Mouse (Mus musculus) erythroid progenitor cell, adult 5-6 weeks (primary cell): Measurements from ENCODE around the gene Serpina1b. TPM values are rescaled to one million over a fixed set of nuclear protein-coding genes. Genes with fewer than 3 reads are reported as not detected.
"Not testable (repeated sequence)": the region's sequence is repeated elsewhere in the genome, so short reads cannot be mapped to it uniquely, and the experiment has no call there.

Experiments used
- ATAC-seq: replicated peaks from 2 replicates; pipeline ENCODE4 v1.8.0; 2016; ENCODE audit warnings: moderate number of reproducible peaks, mild to moderate bottlenecking, moderate TSS enrichment, inconsistent platforms; ENCODE audit not compliant: poor library complexity, low FRiP score, severe bottlenecking
- total RNA-seq, 2 experiments: library from RNA; stranded (forward) in 1 of 2; stranded (reverse) in 1 of 2; fragments of 150-400 nt in 1 of 2; fragments of 186-747, 209-891 nt in 1 of 2; gene quantifications; 2 replicates each; pipeline versions ENCODE4 v1.2.3 to v1.2.4; 2015 to 2017; ENCODE audit warnings: low replicate concordance in 2 of 2

Serpina1b gene
- total RNA-seq (2015; ENCODE audit: low replicate concordance) (not detected in 2 replicates), total RNA-seq (2017; ENCODE audit: low replicate concordance) (not detected in 2 replicates)

DNA sequence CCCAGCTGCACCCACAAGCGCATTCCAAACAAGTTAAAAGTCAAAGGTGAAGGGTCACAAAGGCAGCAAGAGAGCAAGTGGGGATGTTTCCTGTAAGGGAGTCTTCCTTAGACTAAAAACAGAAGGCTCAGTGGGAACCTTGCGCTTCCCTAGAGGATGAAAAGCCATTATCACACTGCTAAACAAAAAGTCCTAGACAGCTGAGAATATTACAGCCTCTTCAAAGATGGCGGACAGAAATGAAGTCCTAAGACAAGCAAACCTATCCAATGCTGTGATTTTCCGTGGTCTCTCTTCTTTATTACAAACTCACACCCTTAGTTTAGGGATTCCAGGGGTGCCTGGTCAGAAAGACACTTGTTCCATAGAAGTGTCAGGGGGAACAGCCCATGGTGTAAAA lies at the start of gene Serpina1b:
Gene Serpina1b (minus strand): TSS at position 101 of the 400 bp plus-strand sequence.
- ATAC-seq = not testable (repeated sequence)

DNA sequence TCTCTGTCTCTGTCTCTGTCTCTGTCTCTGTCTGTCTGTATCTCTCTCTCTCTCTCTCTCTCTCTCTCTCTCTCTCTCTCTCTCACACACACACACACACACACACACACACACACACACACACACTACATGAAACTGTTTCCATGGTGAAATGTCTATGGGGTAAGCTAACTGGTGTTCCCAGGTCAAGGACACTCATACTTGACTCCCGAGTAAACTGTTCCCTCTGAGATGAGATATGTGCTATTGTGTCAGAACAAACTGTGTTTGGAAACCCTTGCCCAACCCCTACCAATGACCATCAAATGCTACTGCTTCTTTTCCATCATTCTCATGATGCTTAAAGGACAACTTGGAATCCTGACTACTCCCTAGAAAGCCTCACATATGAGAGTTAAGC lies 36.7 kb upstream of the Serpina1b start:
- ATAC-seq = not testable (repeated sequence)

DNA sequence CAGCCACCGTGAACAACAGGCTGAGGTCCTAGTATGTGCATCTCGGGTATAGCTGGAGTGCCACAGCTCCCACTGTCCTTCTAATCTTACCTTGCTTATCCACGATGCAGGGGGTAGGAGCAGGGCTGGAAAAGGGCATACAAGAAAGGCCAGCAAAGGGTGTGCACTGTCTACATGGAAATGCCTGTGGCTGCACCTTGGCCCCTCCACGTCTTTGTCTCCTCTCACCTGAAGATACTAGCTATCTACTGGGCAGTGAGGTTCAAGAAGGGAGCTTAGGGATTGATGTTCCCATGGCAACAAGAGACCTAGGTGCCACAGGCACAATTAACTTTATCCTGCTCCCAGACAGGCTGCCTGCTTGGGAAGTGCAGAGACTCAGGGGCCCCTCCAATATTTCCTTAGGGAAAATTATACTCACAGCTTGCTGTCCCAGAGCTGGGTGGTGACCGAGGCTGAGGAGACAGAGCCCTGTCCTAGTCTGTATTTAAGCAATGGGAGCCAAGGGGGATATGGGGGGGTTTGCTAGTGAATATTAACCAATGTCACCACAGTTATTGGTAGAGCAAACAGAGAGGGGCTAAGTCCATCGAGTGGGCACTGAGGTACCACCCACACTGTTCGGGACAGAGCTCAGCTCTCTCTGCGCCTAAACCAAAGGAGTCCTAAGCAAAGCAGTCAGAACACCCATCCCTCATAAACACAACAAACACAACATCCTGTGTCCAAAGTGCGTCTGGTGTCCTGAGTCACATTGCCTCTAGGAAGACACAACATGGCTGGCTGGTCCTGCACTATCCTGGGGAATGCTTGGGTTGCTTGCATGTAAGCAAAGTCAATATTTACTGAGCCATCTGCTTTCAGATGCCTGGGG lies 33.2 kb upstream of the Serpina1b start, which contains the start of gene Serpina1a:
Gene Serpina1a (minus strand): TSS at position 462 of the 874 bp plus-strand sequence.
- ATAC-seq = not testable (repeated sequence)

DNA sequence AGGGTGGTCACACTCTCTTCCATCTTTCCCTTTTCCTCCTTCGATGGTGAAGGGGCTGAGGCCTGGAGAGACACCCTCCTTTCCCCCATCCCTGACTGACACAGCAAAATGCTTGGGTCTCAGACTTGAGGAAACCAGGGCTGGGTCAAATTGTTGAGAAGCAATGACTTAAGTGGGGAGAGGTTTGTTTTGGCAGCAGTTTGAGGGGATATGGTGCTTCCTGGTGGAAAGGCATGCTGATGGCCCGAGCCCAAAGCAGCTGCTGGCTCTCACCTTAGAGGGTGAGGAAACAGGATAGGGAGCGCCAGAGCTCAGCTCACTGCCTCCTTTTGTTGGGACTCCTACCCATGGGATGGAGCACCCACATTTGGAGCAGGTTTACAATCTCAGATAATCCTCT lies 30.8 kb upstream of the Serpina1b start:
- no peak for ATAC-seq

DNA sequence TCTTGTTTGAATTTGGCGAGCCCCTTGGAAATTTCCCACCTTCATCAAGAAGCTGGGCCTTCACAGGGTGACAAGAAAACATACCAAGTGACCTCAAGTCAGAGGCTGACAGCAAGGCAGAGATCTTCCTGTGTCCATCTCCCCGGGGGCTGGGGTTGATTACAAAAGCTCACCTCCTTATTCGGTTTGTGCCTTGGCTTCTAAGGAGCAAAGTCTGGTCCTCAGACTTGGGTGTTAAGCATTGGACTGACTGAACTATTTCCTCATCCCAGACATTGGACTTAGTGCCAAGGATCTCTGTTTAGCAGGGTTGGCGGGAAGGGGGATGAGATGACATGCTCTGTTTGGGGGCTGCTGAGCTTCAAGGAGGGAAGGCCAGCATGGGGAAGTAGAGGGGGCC lies 30.4 kb upstream of the Serpina1b start:
- ATAC-seq = not testable (repeated sequence)

DNA sequence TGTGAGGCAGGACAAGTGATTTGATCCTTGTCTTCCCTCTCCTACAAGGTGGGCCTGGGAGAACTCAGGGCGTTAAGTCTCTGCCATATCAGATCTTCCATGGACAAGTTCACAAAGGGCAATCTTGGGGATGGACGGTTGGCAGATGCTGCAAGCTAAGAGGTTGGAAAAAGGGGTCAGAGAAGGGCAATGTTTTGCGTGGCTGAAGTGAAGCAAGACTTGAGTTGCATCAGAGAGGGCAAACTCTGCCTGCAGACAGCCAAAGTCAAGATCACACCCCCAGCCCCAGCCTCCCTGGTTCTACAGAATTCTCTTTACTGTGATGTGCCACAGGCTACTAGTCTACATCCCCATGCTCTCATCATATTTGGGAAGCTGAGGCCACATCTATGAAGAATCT lies 29.4 kb upstream of the Serpina1b start:
- not testable (repeated sequence) for ATAC-seq

DNA sequence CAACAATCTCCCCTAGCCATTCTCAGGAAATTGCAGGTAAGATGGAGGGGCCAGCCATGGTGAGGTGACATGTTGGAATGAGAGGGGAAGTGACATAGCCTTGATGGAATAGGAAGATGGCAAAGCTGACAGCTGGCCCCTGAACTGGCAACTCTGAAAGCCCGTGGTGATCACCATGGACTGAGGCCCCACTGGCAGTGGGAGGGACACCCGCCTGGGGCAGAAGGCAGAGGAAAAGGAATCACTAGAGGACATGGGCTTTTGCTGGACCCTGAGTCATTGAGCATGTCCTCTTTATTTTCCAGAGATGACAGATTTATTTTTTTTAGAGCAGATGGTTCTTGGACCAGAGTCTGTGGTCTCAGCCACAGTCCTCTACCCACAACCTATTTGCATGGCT lies 22.9 kb upstream of the Serpina1b start:
- not testable (repeated sequence) for ATAC-seq

DNA sequence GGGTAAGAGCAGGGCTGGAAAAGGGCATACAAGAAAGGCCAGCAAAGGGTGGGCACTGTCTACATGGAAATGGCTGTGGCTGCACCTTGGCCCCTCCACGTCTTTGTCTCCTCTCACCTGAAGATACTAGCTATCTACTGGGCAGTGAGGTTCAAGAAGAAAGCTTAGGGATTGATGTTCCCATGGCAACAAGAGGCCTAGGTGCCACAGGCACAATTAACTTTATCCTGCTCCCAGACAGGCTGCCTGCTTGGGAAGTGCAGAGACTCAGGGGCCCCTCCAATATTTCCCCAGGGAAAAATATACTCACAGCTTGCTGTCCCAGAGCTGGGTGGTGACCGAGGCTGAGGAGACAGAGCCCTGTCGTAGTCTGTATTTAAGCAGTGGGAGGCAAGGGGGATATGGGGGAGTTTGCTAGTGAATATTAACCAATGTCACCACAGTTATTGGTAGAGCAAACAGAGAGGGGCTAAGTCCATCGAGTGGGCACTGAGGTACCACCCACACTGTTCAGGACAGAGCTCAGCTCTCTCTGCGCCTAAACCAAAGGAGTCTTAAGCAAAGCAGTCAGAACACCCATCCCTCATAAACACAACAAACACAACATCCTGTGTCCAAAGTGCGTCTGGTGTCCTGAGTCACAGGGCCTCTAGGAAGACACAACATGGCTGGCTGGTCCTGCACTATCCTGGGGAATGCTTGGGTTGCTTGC lies 2.4 kb downstream of the Serpina1b start:
- ATAC-seq = not testable (repeated sequence)

DNA sequence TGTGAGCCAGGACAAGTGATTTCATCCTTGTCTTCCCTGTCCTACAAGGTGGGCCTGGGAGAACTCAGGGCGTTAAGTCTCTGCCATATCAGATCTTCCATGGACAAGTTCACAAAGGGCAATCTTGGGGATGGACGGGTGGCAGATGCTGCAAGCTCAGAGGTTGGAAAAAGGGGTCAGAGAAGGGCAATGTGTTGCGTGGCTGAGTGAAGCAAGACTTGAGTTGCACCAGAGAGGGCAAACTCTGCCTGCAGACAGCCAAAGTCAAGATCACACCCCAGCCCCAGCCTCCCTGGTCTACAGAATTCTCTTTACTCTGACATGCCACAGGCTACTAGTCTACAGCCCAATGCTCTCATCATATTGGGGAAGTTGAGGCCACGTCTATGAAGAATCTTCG lies 6.3 kb downstream of the Serpina1b start:
- ATAC-seq = not testable (repeated sequence)

DNA sequence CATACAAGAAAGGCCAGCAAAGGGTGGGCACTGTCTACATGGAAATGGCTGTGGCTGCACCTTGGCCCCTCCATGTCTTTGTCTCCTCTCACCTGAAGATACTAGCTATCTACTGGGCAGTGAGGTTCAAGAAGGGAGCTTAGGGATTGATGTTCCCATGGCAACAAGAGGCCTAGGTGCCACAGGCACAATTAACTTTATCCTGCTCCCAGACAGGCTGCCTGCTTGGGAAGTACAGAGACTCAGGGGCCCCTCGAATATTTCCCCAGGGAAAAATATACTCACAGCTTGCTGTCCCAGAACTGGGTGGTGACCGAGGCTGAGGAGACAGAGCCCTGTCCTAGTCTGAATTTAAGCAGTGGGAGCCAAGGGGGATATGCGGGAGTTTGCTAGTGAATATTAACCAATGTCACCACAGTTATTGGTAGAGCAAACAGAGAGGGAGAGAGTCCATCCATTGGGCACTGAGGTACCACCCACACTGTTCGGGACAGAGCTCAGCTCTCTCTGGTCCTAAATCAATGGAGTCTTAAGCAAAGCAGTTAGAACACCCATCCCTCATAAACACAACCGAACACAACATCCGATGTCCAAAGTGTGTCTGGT lies 56.8 kb downstream of the Serpina1b start, which contains the start of gene Serpina1d:
Gene Serpina1d (minus strand): TSS at position 347 of the 606 bp plus-strand sequence.
- not testable (repeated sequence) for ATAC-seq

DNA sequence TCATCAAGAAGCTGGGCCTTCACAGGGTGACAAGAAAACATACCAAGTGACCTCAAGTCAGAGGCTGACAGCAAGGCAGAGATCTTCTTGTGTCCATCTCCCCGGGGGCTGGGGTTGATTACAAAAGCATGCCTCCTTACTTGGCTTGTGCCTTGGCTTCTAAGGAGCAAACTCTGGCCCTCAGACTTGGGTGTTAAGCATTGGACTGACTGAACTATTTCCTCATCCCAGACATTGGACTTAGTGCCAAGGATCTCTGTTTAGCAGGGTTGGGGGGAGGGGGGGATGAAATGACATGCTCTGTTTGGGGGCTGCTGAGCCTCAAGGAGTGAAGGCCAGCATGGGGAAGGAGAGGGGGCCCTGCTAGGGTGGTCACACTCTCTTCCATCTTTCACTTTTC lies 59.6 kb downstream of the Serpina1b start:
- ATAC-seq = not testable (repeated sequence)

DNA sequence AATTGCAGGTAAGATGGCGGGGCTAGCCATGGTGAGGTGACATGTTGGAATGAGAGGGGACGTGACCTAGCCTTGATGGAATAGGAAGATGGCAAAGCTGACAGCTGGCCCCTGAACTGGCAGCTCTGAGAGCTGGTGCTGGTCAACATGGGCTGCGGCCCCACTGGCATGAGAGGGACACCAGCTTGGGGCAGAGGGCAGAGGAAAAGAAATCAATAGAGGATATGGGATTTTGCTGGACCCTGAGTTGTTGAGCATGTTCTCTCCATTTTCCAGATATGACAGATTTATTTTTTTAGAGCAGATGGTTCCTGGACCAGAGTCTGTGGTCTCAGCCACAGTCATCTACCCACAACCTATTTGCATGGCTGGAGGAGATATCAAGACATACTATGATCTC lies 67.1 kb downstream of the Serpina1b start:
- not testable (repeated sequence) for ATAC-seq

DNA sequence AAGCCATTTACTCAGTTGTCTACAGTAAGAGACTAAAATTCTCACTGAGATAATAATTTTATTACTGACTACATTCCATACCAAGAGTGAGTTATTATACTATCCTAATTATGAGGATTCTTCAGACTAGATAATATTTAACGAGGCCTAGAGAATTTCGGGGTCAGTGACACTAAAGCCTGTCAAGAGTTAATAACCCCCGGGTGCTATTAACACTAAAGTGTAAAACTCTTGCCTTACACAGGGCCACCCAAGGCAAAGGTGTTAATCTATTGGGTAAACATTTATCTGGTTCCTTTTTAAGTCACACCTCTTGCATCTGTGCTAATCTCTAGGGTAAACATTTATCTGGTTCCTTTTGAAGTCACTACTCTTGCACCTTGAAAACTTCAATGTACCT lies 69.9 kb downstream of the Serpina1b start:
- not testable (repeated sequence) for ATAC-seq

DNA sequence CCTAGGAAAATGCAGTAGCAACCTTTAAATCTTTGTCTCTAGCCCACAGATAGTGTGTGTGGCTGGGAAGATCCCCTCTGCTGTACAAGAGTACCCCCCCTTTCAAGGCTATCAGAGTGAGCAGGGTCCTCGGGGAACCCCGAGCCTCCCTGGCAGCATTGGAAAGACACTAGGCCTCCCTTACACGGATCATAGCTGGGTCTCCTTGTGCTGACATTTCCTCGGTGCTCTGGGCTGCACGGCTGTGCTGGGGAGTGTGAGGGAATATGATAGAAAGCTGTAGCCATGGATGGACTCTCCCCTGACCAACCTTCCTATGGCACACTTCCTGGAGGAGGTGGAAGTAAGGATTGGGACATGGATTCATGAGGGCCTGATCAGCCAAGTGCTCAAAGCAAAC lies 84.2 kb downstream of the Serpina1b start:
- ATAC-seq = not testable (repeated sequence)

DNA sequence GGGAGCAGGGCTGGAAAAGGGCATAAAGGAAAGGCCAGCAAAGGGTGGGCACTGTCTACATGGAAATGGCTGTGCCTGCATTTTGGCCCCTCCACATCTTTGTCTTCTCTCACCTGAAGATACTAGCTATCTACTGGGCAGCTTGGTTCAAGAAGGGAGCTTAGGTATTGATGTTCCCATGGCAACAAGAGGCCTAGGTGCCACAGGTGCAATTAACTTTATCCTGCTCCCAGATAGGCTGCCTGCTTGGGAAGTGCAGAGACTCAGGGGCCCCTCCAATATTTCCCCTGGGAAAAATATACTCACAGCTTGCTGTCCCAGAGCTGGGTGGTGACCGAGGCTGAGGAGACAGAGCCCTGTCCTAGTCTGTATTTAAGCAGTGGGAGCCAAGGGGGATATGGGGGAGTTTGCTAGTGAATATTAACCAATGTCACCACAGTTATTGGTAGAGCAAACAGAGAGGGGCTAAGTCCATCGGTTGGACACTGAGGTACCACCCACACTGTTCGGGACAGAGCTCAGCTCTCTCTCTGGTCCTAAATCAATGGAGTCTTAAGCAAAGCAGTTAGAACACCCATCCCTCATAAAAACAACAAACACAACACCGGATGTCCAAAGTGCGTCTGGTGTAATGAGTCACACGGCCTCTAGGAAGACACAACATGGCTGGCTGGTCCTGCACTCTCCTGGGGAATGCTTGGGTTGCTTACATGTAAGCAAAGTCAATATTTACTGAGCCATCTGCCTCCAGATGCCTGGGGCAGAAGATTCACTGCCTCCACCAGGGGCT lies 92.2 kb downstream of the Serpina1b start:
- ATAC-seq = not testable (repeated sequence)

DNA sequence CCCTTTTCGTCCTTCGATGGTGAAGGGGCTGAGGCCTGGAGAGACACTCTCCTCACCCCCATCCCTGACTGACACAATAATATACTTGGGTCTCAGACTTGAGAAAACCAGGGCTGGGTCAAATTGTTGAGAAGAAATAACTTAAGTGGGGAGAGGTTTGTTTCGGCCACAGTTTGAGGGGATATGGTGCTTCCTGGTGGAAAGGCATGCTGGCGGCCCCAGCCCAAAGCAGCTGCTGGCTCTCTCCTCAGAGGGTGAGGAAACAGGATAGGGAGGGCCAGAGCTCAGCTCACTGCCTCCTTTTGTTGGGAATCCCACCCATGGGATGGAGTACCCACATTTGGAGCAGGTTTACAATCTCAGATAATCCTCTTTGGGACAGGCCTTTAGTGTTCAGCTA lies 94.6 kb downstream of the Serpina1b start:
- not testable (repeated sequence) for ATAC-seq

DNA sequence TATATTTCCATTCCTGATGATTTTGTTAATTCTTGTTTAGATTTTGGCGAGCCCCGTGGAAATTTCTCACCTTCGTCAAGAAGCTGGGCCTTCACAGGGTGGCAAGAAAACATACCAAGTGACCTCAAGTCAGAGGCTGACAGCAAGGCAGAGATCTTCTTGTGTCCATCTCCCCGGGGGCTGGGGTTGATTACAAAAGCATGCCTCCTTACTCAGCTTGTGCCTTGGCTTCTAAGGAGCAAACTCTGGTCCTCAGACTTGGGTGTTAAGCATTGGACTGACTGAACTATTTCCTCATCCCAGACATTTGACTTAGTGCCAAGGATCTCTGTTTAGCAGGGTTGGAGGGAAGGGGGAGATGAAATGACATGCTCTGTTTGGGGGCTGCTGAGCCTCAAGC lies 95.1 kb downstream of the Serpina1b start:
- not testable (repeated sequence) for ATAC-seq

DNA sequence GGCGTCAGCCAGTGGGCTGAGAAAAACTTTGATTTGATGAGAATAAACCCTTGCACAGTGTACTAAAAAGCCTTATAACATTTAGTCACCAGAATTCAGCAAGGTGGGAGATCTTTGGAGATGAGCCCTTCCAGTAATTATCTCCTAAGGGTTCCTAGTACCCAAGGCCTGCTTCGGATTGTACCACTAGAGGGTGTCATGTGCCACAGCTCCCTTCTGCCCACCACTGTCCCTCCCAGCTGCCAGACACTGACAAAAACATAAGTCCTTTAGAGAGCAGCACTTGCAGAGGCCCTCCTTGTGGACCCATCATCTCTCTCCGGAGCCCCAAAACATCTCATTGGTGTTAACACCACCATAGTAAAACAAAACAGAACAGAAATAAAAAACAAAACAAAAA lies 118.6 kb downstream of the Serpina1b start:
- ATAC-seq = no peak

DNA sequence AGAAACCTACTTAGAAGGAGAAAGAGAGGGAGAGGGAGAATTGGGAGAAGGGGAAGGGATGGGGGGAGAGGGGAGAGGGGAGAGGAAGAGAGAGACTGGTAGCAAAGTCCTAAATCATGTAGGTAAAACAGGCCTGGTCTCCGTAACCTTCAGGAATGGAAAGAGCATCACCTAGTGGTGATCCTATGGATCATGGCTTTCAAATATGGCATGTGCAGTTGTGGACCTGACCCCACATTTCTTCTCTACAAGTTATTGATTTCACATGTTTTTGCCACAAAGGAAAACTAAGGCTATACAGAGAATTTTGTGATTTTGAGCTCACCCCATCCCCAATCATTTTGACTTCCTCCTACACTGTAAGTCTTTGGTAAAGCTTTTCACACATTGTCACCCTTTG lies 119.8 kb downstream of the Serpina1b start:
- no peak for ATAC-seq
